Mouse (Mus musculus) urinary bladder, postnatal 14 days (tissue): ENCODE data around the gene Phlda3.
A peak's percentile ranks its signal among the peaks of the same experiment; 100 is the strongest.

Experiments used
- DNase-seq: peaks from one replicate; pipeline ENCODE4 v3.0.0; 2021; ENCODE audit warnings: low spot score

Phlda3 gene

GRCm38 (mm10) chr1:135759685-135760084 is 6.2 kb upstream of the Phlda3 start:
- peak; percentile 55 for DNase-seq

- no peak for DNase-seq
Observed at GRCm38 (mm10) chr1:135760216-135760615, 5.7 kb upstream of the Phlda3 start.

DNA sequence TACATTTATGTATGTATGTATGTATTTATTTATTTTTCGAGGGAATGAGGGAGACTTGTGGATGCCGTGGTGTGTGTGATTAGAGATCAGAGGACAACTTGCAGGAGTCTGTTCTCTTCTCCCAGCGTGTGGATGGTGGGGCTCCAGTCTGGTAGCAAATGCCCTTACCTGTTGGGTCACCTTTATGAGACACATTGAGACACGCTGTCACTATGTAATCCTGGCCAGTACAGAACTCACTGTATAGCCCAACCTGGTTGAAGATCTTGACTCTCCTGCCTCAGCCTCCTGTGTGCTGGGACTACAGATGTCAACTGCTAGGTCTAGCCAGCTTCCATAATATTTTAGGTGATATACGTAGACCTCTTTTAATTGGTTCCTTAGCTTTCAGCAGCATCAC is 4.2 kb upstream of the Phlda3 start:
- no peak for DNase-seq

DNA sequence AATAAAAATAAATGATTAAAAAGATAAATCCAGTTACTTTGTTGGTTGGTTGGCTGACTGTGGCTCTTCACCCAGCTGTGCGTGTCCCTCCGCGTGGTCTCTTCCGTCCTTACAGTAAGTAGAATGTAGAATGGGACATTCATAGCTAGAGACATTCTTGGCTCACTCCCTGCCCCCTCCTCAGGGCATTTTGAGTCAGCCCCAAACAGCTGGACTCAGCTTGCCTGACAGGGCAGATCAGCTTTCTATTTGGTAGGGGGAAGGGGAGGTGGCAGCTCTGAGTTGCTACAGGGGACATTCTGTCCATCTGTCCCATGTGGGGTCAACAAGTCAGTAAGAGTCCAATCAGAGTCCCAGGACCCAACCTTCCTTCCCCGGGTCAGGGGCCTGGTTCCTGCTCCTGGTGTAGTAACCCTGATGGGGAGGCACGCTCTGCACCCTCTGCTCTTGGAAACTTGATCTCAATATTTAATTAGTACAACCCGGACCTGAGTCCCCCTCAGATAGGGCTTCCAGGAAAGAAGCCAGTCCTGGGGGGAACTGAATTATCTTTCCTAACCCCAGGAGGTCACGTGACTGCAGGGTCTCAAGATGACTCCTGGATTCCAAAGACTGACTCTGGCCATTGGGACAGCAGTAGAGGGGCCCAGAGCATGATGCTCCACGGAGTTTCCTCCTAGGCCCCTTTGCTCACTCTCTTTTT is 2.3 kb upstream of the Phlda3 start:
- DNase-seq, result no peak

DNA sequence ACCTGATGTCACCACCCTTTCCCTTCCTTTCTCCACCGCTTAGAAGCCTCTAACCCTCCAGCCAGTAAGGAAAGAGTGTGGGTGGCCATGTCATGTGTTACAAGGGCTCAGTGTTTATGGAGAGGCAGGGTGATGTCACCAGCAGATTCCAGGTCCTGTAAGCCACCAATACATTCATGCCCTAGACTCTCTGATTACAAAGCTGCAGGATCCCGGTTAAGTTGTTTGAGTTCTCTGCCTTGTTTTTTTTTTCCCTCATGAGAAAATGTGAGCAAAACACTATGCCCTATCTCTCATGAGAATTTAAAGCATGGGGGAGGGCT is 1.8 kb upstream of the Phlda3 start:
- DNase-seq, result no peak

GRCm38 (mm10) chr1:135766592-135767306 is 830 bp downstream of the Phlda3 start:
- no peak for DNase-seq

- no peak for DNase-seq
Observed at GRCm38 (mm10) chr1:135767324-135767890, 1.5 kb downstream of the Phlda3 start.

DNA sequence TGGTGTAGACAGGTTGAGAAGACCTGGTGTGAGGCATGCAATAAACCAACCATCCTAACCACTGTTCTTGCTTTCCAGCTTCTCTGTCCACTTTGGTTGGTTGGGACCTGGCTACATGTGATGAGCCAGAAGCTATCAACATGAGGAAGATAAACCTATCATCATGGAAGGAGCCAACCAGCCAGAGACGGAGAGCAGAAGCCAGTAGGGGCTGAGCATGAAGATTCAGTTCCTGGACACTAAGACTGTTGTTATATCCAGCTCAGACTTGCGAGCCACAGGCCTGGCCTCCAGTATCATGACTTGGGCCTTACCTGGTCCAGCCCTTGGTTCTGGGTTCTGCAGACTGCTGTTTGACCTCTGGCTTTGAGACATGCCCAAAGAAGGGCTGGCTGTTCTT is 2.5 kb downstream of the Phlda3 start:
- DNase-seq, result no peak

- no peak for DNase-seq
Observed at GRCm38 (mm10) chr1:135770237-135770636, 4.3 kb downstream of the Phlda3 start.

DNA sequence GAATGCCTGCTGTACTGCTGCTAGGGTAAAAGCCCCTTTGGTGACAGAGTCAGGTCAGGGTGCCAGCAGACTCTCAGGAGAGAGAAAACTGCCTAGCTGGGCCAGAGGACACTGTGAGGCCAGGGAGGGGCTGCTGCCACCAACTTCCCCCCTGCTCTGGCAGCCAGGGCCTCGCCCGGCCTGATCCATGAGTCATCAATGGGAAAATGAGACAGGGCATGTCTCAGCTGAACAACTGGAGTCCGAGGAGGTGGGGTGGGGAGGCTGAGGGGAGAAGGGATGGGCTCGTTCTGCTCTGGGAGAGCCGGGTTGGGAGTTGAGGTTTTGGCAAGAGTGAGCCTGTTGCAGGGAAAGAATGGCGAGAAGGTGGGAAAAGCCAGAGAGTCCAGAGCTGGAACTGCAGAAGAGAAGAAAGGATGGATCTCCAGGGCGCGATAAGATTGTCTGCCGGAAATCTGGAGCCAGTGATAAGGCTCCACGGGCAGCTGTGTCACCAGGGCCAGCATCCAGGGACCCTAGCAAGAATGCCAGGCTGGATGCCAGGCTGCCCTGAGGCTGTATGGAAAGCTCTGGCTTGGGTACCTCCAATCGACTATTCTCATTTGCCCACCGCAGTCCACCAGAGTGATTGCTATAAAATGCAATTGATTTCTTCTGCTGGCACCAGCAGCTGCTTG is 5.1 kb downstream of the Phlda3 start:
- peak; percentile 85 for DNase-seq

DNA sequence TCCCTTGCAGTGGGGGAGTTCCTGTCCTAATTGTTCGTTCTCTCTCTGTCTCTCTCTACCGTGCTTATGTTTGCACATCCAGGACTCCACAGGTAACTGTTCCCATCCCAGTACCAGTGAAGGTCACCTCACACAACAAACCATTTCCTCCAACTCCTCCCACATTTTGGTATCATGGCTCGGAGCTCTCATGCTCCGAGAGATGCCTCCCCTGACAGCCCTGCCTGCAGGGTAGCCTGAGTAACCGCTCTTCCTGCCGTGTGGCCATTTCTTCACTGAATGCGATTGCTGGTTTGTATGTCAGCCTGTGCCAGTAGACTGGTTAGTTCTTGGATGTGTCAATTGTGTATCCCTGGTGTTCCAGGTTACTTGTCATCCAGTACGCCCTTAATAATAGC is 5.7 kb downstream of the Phlda3 start:
- DNase-seq, result no peak

- no peak for DNase-seq
Observed at GRCm38 (mm10) chr1:135776596-135776995, 10.7 kb downstream of the Phlda3 start.

- no peak for DNase-seq
Observed at GRCm38 (mm10) chr1:135777046-135777445, 11.1 kb downstream of the Phlda3 start.

- DNase-seq, result peak; percentile 48
Observed at GRCm38 (mm10) chr1:135778780-135779535, 13.0 kb downstream of the Phlda3 start, which contains the start of gene Tnni1. Gene Tnni1, plus strand, starts transcription at chr1:135779434.

- DNase-seq, result no peak
Observed at GRCm38 (mm10) chr1:135780649-135781048, 14.7 kb downstream of the Phlda3 start.

DNA sequence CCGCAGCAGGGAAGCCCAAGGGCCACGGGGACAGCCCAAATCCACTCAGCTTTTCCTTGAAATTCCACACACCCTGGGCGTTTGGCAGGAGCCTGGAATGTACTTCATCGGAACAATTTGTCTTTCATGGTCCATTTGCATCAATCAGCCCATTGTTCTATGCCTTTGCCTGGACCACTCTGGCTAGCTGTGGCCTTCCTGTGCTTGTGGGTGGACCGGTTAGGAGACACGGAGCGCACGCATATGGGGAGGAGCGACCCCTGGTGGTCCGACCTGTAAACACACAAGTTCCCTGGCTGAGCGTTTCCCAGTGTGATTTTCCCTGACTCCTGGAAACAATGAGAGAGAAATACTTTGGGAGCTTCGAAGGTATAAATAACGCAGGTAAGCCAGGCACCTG is 15.3 kb downstream of the Phlda3 start:
- DNase-seq, result peak; percentile 79

GRCm38 (mm10) chr1:135782816-135783215 is 16.9 kb downstream of the Phlda3 start:
- DNase-seq, result no peak

DNA sequence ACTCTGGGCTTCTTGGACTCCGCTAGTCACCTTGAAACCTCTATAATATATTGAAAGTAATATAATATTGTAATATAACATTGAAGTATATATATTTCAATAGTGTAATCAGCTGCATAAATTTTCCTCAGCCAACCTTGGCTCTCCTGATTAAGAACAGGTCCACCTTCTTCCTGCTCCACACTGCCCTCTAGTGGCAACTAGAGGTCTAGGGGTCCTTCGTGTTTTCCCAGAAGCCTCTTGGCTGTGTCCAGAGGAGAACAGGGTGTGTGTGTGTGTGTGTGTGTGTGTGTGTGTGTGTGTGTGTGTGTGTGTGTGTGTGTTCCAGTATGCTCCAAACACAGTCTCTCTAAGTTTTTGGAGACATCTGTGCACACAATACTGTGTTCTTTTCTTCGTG is 21.9 kb downstream of the Phlda3 start:
- peak; percentile 88 for DNase-seq

DNA sequence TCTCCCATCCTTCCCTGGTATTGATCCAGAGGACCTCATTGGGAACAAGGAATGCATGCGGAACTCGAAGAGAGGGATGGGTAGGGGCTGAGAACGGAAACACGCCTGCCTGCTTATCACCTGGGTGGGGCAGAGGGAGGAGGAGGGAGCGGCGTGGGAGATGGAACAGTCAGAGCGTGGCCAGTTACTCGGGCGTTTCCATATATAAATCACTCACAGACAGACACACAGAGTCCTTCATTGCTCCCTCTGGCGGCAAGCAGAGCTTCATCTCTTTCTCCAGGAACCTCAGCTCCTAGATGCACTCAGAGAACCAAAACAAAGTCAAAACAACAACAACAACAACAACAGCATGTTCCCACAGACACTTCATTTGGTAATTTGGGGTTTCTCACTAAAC is 22.8 kb downstream of the Phlda3 start:
- DNase-seq, result peak; percentile 75

DNA sequence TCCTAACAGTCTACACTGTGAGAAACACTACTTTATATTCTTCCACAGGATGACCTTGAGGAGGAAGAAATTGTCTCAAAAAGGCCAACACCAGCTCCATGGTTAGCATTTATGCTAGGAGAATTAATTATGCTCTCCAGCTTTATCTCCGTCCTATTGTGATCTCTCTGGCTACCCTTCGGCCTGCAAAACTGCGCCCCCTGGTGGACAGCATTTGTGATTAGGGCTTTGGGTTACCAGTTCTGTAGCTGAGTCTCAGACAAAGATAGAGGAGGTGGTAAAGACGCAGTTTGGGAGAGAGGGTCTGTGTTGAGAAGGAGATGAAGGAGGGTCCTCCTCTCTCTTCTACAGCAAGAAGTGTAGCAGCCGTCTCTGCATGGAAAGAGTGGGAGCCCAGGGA is 23.9 kb downstream of the Phlda3 start:
- peak; percentile 84 for DNase-seq

DNA sequence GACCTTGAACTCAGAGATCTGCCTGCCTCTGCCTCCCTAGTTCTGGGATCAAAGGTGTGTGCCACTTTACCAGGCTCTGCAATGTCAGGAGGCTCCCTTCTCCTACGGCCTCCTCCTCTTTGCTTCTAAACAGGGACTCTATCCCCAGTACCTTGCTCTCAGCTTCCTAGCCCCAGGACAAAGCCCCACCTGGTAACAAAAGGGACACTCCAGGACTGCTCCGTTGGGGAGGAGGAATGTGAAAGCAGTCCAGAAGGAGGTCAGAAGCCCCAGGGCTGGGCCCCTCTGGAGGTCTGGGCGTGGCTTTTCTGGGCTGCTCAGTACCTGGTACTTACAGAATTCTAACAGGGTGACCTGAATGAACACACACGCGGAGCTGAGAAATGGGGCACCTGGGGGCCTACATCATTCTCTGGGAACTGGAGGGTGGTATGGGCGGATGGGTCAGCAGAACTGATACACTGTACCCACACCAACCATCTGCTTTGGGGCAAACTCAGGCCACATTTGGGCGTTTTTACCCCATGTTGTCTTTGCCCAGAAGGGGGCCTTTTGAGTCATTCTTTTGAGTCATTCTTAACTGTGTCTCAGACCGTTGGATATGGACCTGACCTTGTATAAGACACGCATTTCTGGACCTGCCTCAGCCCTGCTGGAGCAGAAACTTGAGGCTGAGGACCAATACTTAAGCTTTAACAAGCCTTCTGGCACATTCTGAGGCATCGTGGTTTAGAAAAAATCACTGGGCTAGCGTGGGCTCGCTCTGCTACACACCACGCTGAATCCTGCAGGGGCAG is 26.4 kb downstream of the Phlda3 start:
- no peak for DNase-seq
